Mouse (Mus musculus): ENCODE results near the gene Grxcr1. TPM values are rescaled to one million over a fixed set of nuclear protein-coding genes. Genes with fewer than 3 reads are reported as not detected.

Gene Grxcr1
- polyA plus RNA-seq, 1 experiment from 2014 or later = not detected

DNA sequence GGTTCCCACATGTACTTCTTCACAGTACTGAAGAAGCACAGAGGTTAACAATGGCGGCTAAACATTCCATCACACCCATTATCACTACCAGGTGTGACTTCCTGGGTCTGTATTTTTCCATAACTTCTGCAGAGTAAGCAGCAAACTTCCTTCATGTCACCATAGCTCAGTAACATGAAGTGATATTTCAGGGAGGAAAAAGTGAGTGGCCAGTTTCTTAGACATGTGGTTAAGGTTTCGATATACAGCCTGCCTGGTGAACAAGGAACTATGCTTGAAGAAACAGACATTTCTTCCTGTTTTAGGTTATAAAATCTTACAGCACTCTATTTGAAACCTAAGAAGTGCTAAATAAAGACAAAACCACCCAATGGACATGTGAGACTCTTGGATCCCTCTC is 1.7 kb downstream of the Grxcr1 start:
- H3K36me3 ChIP-seq (ENCODE audit: control insufficient read depth, insufficient read depth, low read length) = no peaks in the 10 kb centered on the region
- H3K4me1 ChIP-seq (replicated peaks; ENCODE audit: control insufficient read depth, insufficient read depth) = no peaks in the 10 kb centered on the region
- no peaks in the 10 kb centered on the region for H3K9me3 ChIP-seq (ENCODE audit: control insufficient read depth, low read length)
- 80% methylated on average over 2 of the region's 2 CpGs for WGBS
- H3K27ac ChIP-seq (replicated peaks) = no peak overlapping the region
- no peak overlapping the region for H3K4me3 ChIP-seq (ENCODE audit: low read depth, low read length)
- ATAC-seq (ENCODE audit: low FRiP score, low TSS enrichment) (no peak), DNase-seq (ENCODE audit: low spot score) (no peak)
- H3K4me2 ChIP-seq (replicated peaks; ENCODE audit: low read depth) = no peak overlapping the region
- H3K27me3 ChIP-seq (ENCODE audit: control insufficient read depth, insufficient read depth, low read length) = no peaks in the 10 kb centered on the region
- H3K9ac ChIP-seq (ENCODE audit: low read length) = no peak overlapping the region
- TF ChIP-seq CTCF (IDR thresholded peaks at IDR 0.05; ENCODE audit: low read depth) (no peak), EP300 (optimal IDR thresholded peaks at IDR 0.05) (no peak)

DNA sequence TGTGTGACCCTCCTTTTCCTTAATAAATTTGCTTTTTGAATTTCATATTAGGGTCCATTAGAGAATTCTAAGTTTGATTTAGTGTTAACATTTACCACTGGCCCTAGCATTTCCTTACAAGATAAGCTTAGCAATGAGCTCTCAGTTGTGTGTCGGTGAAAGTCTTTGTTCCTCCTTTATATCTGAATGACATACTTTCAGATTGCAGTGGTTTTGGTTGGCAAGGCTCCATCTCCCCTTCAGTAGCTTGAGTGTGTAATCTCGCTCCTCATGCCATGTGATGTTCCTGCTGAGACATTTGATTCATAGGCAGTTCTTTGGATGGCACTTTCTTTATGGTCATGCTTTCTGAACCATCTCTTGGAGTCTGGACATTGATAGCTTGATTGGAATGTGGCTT is 7.4 kb downstream of the Grxcr1 start:
- 64% methylated on average over 2 of the region's 2 CpGs for WGBS

DNA sequence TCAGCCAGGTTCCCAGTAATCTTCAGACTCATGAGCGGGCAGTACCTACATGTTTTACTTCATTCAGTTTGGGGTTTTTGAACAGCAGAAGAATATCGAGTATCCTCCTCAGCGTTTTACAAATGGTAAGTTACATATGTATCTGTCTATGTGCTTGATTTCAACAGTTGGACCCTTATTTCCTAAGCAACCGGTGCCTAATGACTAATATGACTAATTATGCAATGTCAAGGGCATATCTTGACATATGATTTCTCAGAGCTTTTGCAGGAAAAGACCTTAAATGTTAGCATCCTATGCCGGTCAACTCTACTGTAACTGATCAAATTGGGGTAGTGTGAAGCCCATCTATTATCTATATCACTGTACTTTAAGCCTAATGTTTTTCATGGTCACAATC is 11.7 kb downstream of the Grxcr1 start:
- Histone ChIP-seq H3K27me3 (ENCODE audit: control insufficient read depth, insufficient read depth, low read length) (no peaks in the 10 kb centered on the region), H3K4me2 (replicated peaks; ENCODE audit: low read depth) (no peak overlapping the region), H3K36me3 (ENCODE audit: control insufficient read depth, insufficient read depth, low read length) (no peaks in the 10 kb centered on the region), H3K9ac (ENCODE audit: low read length) (no peak overlapping the region), H3K9me3 (ENCODE audit: control insufficient read depth, low read length) (no peaks in the 10 kb centered on the region), H3K4me3 (ENCODE audit: low read depth, low read length) (no peak overlapping the region), H3K27ac (replicated peaks) (no peak overlapping the region), H3K4me1 (replicated peaks; ENCODE audit: control insufficient read depth, insufficient read depth) (no peaks in the 10 kb centered on the region)
- TF ChIP-seq EP300 (optimal IDR thresholded peaks at IDR 0.05) (no peak), CTCF (IDR thresholded peaks at IDR 0.05; ENCODE audit: low read depth) (no peak)
- 88% methylated on average over 5 of the region's 5 CpGs for WGBS
- DNase-seq (ENCODE audit: low spot score) = no peak
- ATAC-seq (ENCODE audit: low FRiP score, low TSS enrichment) = no peak

More for the DNA sequence above, 7.4 kb downstream of the Grxcr1 start:
- Histone ChIP-seq H3K9ac (ENCODE audit: low read length) (no peak overlapping the region), H3K27me3 (ENCODE audit: control insufficient read depth, insufficient read depth, low read length) (no peaks in the 10 kb centered on the region), H3K4me1 (replicated peaks; ENCODE audit: control insufficient read depth, insufficient read depth) (no peaks in the 10 kb centered on the region), H3K4me2 (replicated peaks; ENCODE audit: low read depth) (no peak overlapping the region), H3K27ac (replicated peaks) (no peak overlapping the region), H3K4me3 (ENCODE audit: low read depth, low read length) (no peak overlapping the region), H3K36me3 (ENCODE audit: control insufficient read depth, insufficient read depth, low read length) (no peaks in the 10 kb centered on the region), H3K9me3 (ENCODE audit: control insufficient read depth, low read length) (no peaks in the 10 kb centered on the region)
- ATAC-seq (ENCODE audit: low FRiP score, low TSS enrichment) (no peak), DNase-seq (ENCODE audit: low spot score) (no peak)
- TF ChIP-seq CTCF (IDR thresholded peaks at IDR 0.05; ENCODE audit: low read depth) = no peak

DNA sequence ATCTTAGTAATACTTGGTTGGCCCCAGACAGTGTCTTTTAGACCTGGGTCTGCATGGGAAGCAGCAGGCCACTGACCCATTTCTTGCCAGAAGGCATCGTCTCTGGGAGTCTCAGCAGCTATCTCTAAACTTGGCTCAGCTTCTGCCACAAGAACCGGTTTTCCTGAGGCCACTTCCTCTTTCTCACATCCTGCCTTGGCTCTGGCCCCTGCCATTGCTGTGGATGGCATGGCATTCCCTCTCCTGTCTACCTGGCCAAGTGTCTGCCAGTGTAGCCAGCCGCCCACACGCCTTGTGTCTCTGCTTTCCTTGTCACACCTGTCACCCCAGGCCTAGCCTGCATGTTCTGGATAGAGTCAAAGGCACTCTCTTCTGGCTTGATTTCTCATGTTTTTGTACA is 17.1 kb downstream of the Grxcr1 start:
- no peak overlapping the region for H3K9ac ChIP-seq (ENCODE audit: low read length)
- no peak overlapping the region for H3K27ac ChIP-seq (replicated peaks)
- no peaks in the 10 kb centered on the region for H3K36me3 ChIP-seq (ENCODE audit: control insufficient read depth, insufficient read depth, low read length)
- 55% methylated on average over 4 of the region's 4 CpGs for WGBS
- H3K4me1 ChIP-seq (replicated peaks; ENCODE audit: control insufficient read depth, insufficient read depth) = no peaks in the 10 kb centered on the region
- DNase-seq (ENCODE audit: low spot score) = no peak
- no peak for ATAC-seq (ENCODE audit: low FRiP score, low TSS enrichment)
- no peak overlapping the region for H3K4me3 ChIP-seq (ENCODE audit: low read depth, low read length)
- H3K27me3 ChIP-seq (ENCODE audit: control insufficient read depth, insufficient read depth, low read length) = no peaks in the 10 kb centered on the region
- no peak overlapping the region for H3K4me2 ChIP-seq (replicated peaks; ENCODE audit: low read depth)
- H3K9me3 ChIP-seq (ENCODE audit: control insufficient read depth, low read length) = no peaks in the 10 kb centered on the region
- no peak for TF ChIP-seq EP300 (optimal IDR thresholded peaks at IDR 0.05)
- TF ChIP-seq CTCF (IDR thresholded peaks at IDR 0.05; ENCODE audit: low read depth) = no peak

DNA sequence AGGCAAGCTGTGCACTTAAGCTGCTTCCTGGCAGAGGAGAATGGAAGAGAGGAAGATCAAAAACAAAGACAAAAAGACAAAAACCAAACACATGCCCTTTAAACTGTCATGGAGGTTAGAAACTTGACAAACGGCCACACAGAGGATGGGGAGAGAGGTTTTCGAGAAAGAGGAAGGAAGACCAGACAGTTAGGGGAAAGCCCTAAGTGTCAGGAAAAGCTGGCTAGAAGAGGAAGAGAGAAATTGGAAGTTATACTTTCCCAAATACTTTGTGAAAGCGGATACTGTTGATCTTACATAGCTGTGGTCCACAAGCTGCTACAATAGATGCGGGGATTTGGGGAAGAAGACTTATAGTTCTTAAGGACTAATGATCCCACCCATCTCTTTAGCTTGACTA is 17.9 kb downstream of the Grxcr1 start:
- no peaks in the 10 kb centered on the region for H3K9me3 ChIP-seq (ENCODE audit: control insufficient read depth, low read length)
- DNase-seq (ENCODE audit: low spot score) = no peak
- TF ChIP-seq EP300 (optimal IDR thresholded peaks at IDR 0.05) (no peak), CTCF (IDR thresholded peaks at IDR 0.05; ENCODE audit: low read depth) (no peak)
- ATAC-seq (ENCODE audit: low FRiP score, low TSS enrichment) = no peak
- no peak overlapping the region for H3K9ac ChIP-seq (ENCODE audit: low read length)
- no peak overlapping the region for H3K4me2 ChIP-seq (replicated peaks; ENCODE audit: low read depth)
- H3K4me1 ChIP-seq (replicated peaks; ENCODE audit: control insufficient read depth, insufficient read depth) = no peaks in the 10 kb centered on the region
- H3K27me3 ChIP-seq (ENCODE audit: control insufficient read depth, insufficient read depth, low read length) = no peaks in the 10 kb centered on the region
- no peak overlapping the region for H3K27ac ChIP-seq (replicated peaks)
- H3K4me3 ChIP-seq (ENCODE audit: low read depth, low read length) = no peak overlapping the region
- WGBS = 43% methylated on average over 4 of the region's 4 CpGs
- H3K36me3 ChIP-seq (ENCODE audit: control insufficient read depth, insufficient read depth, low read length) = no peaks in the 10 kb centered on the region

DNA sequence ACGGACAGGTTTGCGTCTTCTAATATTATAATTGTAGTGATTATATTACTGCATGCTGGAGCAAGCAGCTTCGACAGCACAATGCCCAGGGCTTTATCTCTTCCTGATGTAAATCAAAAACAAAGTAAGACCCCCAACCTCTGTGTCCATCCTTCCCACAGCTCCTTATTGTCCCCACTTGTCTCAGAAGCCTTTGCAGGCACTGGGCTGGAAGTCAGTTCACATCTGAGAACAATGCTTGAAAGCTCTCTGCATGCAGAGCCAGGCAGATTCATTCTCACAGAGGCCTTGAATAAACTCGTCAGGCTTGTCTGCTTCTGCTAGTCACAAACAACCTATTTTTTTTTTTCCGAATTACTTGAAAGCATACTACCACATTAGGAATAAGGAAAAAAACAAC is 19.5 kb downstream of the Grxcr1 start:
- no peak for TF ChIP-seq CTCF (IDR thresholded peaks at IDR 0.05; ENCODE audit: low read depth)
- TF ChIP-seq EP300 (optimal IDR thresholded peaks at IDR 0.05) = no peak
- Histone ChIP-seq H3K4me3 (ENCODE audit: low read depth, low read length) (no peak overlapping the region), H3K4me2 (replicated peaks; ENCODE audit: low read depth) (no peak overlapping the region), H3K4me1 (replicated peaks; ENCODE audit: control insufficient read depth, insufficient read depth) (no peaks in the 10 kb centered on the region), H3K9me3 (ENCODE audit: control insufficient read depth, low read length) (no peaks in the 10 kb centered on the region), H3K27ac (replicated peaks) (no peak overlapping the region), H3K27me3 (ENCODE audit: control insufficient read depth, insufficient read depth, low read length) (no peaks in the 10 kb centered on the region), H3K36me3 (ENCODE audit: control insufficient read depth, insufficient read depth, low read length) (no peaks in the 10 kb centered on the region), H3K9ac (ENCODE audit: low read length) (no peak overlapping the region)
- ATAC-seq (ENCODE audit: low FRiP score, low TSS enrichment) (no peak), DNase-seq (ENCODE audit: low spot score) (no peak)
- WGBS = 62% methylated on average over 5 of the region's 5 CpGs
